Mouse (Mus musculus): ENCODE results near the gene Syngr4.

- no peak for TF ChIP-seq CTCF (IDR thresholded peaks at IDR 0.05; ENCODE audit: control insufficient read depth, insufficient read depth, insufficient replicate concordance, low read depth, low read length)
- TF ChIP-seq POLR2A (IDR thresholded peaks at IDR 0.05; ENCODE audit: control insufficient read depth, low read depth, low read length): no peak
Measured at GRCm38 (mm10) chr7:45850661-45851060, 45.9 kb downstream of the Syngr4 start.
